Mouse (Mus musculus) ES-E14 (cell line): ENCODE measurements at regions not wholly inside any gene's neighbourhood (a gene's known extent, or its start where the extent isn't known, plus 50 kb on each side); places are given as distances from the start of the nearest gene placed in this dataset.

Experiments
- CHD2 ChIP-seq: IDR thresholded peaks from 2 replicates; pipeline ENCODE4 v1.6.1; 2014; ENCODE audit warnings: mild to moderate bottlenecking, low read depth, low read length, inconsistent platforms
- HCFC1 ChIP-seq: IDR thresholded peaks from 2 replicates; pipeline ENCODE4 v1.6.1; 2012; ENCODE audit warnings: low read length, inconsistent platforms, borderline replicate concordance; ENCODE audit not compliant: insufficient read depth
- MAFK ChIP-seq: IDR thresholded peaks from 2 replicates; pipeline ENCODE4 v1.6.1; 2014; ENCODE audit warnings: mild to moderate bottlenecking, low read depth, low read length, inconsistent platforms; ENCODE audit not compliant: insufficient read depth
- ZNF384 ChIP-seq: IDR thresholded peaks from 2 replicates; pipeline ENCODE4 v1.6.1; 2012; ENCODE audit warnings: low read depth, low read length, inconsistent platforms

DNA sequence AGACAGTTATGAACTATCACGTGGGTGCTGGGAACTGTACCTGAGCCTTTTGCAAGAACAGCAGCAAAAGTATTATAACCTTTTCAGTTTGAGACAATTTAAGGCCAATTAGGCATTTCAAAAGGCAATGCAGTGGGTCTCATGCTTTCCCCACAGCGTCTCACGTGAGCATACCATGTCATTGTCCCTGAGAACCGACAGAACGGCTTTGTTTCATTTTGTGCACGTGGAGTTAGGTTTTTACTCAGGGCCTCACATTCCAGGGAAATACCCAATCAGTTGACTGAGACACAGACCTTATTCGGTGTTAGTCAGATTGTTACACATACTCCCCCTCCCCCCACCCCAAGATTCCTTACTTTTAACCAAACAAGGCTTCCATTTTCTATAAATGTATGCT lies 86.0 kb upstream of the Ptch1 start:
- TF ChIP-seq ZNF384 (no peak), MAFK (no peak), CHD2 (no peak), HCFC1 (no peak)
